Mouse (Mus musculus) heart, embryonic 16.5 days (tissue): ENCODE measurements around the gene Nipsnap3b. TPM values are rescaled to one million over a fixed set of nuclear protein-coding genes. Genes with fewer than 3 reads are reported as not detected.
A peak's percentile ranks its signal among the peaks of the same experiment; 100 is the strongest.

Experiments used
- ATAC-seq: fragments of 200-750 bp; cut with Nextera tagmentation; replicated peaks from 2 replicates; pipeline ENCODE4 v1.8.0; 2017; ENCODE audit warnings: moderate number of reproducible peaks; ENCODE audit not compliant: insufficient read depth, low FRiP score; ENCODE audit errors: extremely low read depth
- H3K27ac ChIP-seq: fragments of 300-500 bp; sonication (generic); 2 replicates; pipeline ENCODE4 v1.5.1; 2014; ENCODE audit warnings: mild to moderate bottlenecking, low read length, control low read depth, moderate library complexity
- H3K27me3 ChIP-seq: fragments of 300-500 bp; sonication (generic); 2 replicates; pipeline ENCODE4 v1.6.1; 2014; ENCODE audit warnings: low read length, mixed read lengths; ENCODE audit not compliant: control insufficient read depth, insufficient read depth
- H3K36me3 ChIP-seq: fragments of 300-500 bp; sonication (generic); 2 replicates; pipeline ENCODE4 v1.6.1; 2014; ENCODE audit not compliant: control insufficient read depth, insufficient read depth
- H3K4me1 ChIP-seq: fragments of 300-500 bp; sonication (generic); 2 replicates; pipeline ENCODE4 v1.6.1; 2014; ENCODE audit warnings: low read length, mixed read lengths; ENCODE audit not compliant: control insufficient read depth, insufficient read depth
- H3K4me2 ChIP-seq: fragments of 300-500 bp; sonication (generic); 2 replicates; pipeline ENCODE4 v1.6.1; 2014; ENCODE audit warnings: low read depth, mild to moderate bottlenecking, control low read depth, low read length
- H3K4me3 ChIP-seq: fragments of 300-500 bp; sonication (generic); 2 replicates; pipeline ENCODE4 v1.5.1; 2014; ENCODE audit warnings: mild to moderate bottlenecking, control low read depth, low read length
- H3K9ac ChIP-seq: fragments of 300-500 bp; sonication (generic); 2 replicates; pipeline ENCODE4 v1.6.1; 2014; ENCODE audit warnings: low read length, control low read depth
- H3K9me3 ChIP-seq: fragments of 300-500 bp; sonication (generic); replicated peaks from 2 replicates; pipeline ENCODE4 v1.6.1; 2016; ENCODE audit warnings: low read length; ENCODE audit not compliant: control insufficient read depth
- WGBS: fragments of 180-500 bp; shearing (Covaris S2); extraction: QIAGEN DNeasy Blood & Tissue Kit; methylation state at CpG from one replicate; pipeline ENCODE4 v1.1.7; 2014; 5-methylcytosine and 5-hydroxymethylcytosine counted together
- polyA plus RNA-seq: library from polyadenylated mRNA; unstranded; fragments of >200 nt; fragmentation: Nextera tagmentation; extraction: Ambion mirVana; gene quantifications from 2 replicates; pipeline ENCODE4 v1.2.1, GENCODE M21; 2015

Gene Nipsnap3b
- polyA plus RNA-seq = 54.8 and 62.6 TPM in 2 replicates

DNA sequence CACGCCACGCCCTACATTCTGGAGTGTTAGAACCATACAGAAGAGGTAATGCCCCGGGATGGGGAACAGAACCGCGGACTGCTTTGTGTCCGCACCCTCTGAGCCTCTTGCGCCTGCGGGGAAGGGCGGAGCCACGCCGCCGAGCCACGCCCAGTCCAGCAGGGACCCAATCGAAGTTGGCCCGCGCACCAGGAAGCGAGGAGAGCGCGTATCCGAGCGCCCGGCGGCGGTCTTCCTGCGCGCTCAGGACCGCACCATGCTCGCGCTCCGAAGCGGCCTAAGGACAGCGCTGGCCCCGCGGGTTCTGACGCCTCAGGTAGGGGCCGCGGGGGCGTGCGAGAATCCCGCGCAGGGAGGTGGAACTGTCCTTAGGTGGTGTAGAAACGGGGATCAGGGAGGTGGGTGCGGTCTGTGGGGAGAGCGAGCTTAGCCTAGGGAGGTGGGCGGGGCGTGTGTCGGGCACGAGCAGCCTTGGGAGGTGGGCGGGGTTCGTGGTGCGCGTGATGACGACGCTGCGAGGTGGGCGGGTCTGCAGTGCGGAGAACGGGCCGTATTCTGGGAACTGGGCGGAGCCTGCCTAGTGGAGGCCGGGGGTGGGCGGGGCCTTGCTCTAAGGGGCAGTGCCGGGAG lies at the start of gene Nipsnap3b:
Nipsnap3b (plus strand) TSS at position 149 of the 630 bp plus-strand sequence.
- WGBS = under 1% methylated on average over 63 of the region's 63 CpGs
- Histone ChIP-seq H3K36me3 (peaks cover 16% of the 10 kb centered on the region), H3K9ac (peak within 1 kb of the TSS; percentile 81), H3K27me3 (no peaks in the 10 kb centered on the region), H3K4me3 (peak within 1 kb of the TSS; percentile 75), H3K9me3 (peaks cover 2% of the 10 kb centered on the region), H3K4me2 (peak within 1 kb of the TSS; percentile 79), H3K27ac (peak within 1 kb of the TSS; percentile 79), H3K4me1 (peaks cover 6% of the 10 kb centered on the region; the same call in 1 of the 2 replicates)
- peak; percentile 97 for ATAC-seq

DNA sequence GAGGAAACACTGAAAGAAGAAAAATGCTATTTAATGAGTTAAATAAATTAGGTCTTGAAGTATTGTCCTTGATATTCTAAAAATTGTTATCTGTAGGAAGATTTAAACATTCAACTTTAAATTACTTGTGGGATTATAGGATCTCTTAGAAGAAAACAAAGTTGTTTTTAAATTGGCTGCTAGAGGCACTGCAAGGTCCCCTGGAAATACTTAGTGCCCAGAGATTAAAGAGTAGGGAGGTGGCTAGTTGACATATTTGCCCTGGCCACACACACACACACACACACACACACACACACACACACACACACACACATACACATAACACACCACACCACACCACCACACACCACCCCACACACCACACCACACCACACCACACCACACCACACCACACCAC lies 47.4 kb upstream of the Nipsnap3b start, which contains the start of gene Olfr270:
Olfr270 (plus strand) TSS at position 301 of the 400 bp plus-strand sequence.
- no peak for ATAC-seq
- H3K9ac ChIP-seq = no peak within 1 kb of the TSS
- no peaks in the 10 kb centered on the region for H3K36me3 ChIP-seq
- no peak within 1 kb of the TSS for H3K4me3 ChIP-seq
- no peak within 1 kb of the TSS for H3K27ac ChIP-seq
- no peaks in the 10 kb centered on the region for H3K4me1 ChIP-seq
- H3K9me3 ChIP-seq = no peaks in the 10 kb centered on the region
- no peaks in the 10 kb centered on the region for H3K27me3 ChIP-seq
- H3K4me2 ChIP-seq = no peak within 1 kb of the TSS

DNA sequence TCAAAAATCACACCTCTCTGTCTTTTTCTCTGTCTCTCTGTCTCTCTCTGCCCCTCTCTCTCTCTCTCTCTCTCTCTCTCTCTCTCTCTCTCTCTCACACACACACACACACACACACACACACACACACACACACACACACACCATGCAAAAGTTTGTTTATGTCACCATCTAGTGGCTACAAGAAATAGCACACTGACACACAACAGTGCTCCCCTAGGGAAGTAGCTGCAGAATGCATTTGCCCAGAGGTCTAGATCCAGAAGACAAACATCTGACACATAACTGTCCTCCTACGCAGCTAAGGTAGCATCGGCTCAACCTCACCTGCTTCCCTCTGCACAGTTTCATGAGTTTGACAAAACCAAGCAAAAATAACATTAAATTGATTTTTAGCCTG lies 26.5 kb upstream of the Nipsnap3b start:
- H3K36me3 ChIP-seq = no peaks in the 10 kb centered on the region
- no peak overlapping the region for H3K27ac ChIP-seq
- no peak overlapping the region for H3K9ac ChIP-seq
- H3K9me3 ChIP-seq = no peaks in the 10 kb centered on the region
- no peak for ATAC-seq
- no peaks in the 10 kb centered on the region for H3K4me1 ChIP-seq
- no peak overlapping the region for H3K4me3 ChIP-seq
- H3K4me2 ChIP-seq = no peak overlapping the region
- H3K27me3 ChIP-seq = no peaks in the 10 kb centered on the region; the same call in 1 of the 2 replicates
- 53% methylated on average over 2 of the region's 2 CpGs for WGBS

- no peaks in the 10 kb centered on the region for H3K4me1 ChIP-seq
- H3K27ac ChIP-seq = no peak overlapping the region
- no peak overlapping the region for H3K4me3 ChIP-seq
- ATAC-seq = no peak
- H3K9ac ChIP-seq = no peak overlapping the region
- H3K4me2 ChIP-seq = no peak overlapping the region
- H3K9me3 ChIP-seq = 0 out of 2 replicates have a peak, but pooled peaks cover 2% of the 10 kb centered on the region
- no peaks in the 10 kb centered on the region for H3K36me3 ChIP-seq
- WGBS = 78% methylated on average over 2 of the region's 2 CpGs
- no peaks in the 10 kb centered on the region; the same call in 1 of the 2 replicates for H3K27me3 ChIP-seq
Observed at GRCm38 (mm10) chr4:52986266-52986665, 25.4 kb upstream of the Nipsnap3b start.

GRCm38 (mm10) chr4:52989248-52989647 lies 22.4 kb upstream of the Nipsnap3b start, which contains the start of gene Nipsnap3a:
TSS of gene Nipsnap3a (plus strand) at chr4:52989272.
- H3K9ac ChIP-seq = no peak within 1 kb of the TSS
- H3K36me3 ChIP-seq = no peaks in the 10 kb centered on the region
- peak within 1 kb of the TSS; percentile 14 for H3K4me3 ChIP-seq
- H3K4me1 ChIP-seq = no peaks in the 10 kb centered on the region
- H3K9me3 ChIP-seq = 0 out of 2 replicates have a peak, but pooled peaks cover 2% of the 10 kb centered on the region
- no peak within 1 kb of the TSS for H3K27ac ChIP-seq
- H3K4me2 ChIP-seq = peak within 1 kb of the TSS; percentile 55
- 33% methylated on average over 12 of the region's 12 CpGs for WGBS
- H3K27me3 ChIP-seq = no peaks in the 10 kb centered on the region
- no peak for ATAC-seq

DNA sequence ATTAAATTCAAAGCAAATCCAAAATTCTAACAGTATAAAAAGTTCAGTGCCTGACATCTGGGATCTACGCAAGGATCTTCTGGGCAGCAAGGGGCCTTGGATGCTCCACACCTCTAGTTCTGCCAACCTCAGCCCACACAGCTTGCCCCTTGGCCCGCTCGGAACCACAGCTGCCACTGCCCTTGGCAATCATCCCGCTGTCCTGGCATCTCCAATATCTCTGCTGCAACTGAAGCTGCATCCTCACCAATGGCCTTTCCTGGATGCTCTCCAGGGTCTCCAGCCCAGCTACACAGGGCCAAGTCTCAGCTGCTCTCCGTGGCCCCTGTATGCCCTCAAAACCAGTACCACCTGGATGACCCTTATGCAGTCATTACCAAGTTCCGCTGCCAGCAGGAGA lies 12.2 kb upstream of the Nipsnap3b start:
- Histone ChIP-seq H3K27me3 (no peaks in the 10 kb centered on the region), H3K4me1 (no peaks in the 10 kb centered on the region), H3K36me3 (no peaks in the 10 kb centered on the region), H3K9ac (no peak overlapping the region), H3K27ac (no peak overlapping the region), H3K4me2 (no peak overlapping the region), H3K9me3 (no peaks in the 10 kb centered on the region), H3K4me3 (no peak overlapping the region)
- no peak for ATAC-seq
- WGBS = 89% methylated on average over 6 of the region's 6 CpGs

DNA sequence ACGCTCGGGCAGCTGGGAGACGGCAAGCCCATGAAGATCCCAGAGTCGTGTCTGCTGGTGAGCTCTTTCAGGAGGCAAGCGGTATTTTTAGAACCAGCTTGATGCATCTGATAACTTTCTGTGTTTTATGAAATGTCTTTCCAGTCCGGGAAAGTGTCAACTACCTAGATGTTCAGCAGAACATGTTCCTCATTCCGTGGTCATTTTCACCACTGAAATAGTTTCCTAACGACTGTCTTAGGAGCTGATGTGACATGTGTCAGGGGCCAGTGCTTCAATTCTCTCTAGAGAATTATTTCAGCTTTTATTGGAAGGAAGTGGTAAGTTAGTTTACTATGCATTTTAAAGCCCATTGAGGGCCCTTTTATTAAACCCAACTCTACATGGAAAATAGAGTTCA lies 11.5 kb upstream of the Nipsnap3b start:
- no peak overlapping the region for H3K27ac ChIP-seq
- no peaks in the 10 kb centered on the region for H3K9me3 ChIP-seq
- H3K9ac ChIP-seq = no peak overlapping the region
- H3K36me3 ChIP-seq = no peaks in the 10 kb centered on the region
- no peaks in the 10 kb centered on the region for H3K4me1 ChIP-seq
- no peak overlapping the region for H3K4me3 ChIP-seq
- no peak for ATAC-seq
- 36% methylated on average over 8 of the region's 8 CpGs for WGBS
- H3K4me2 ChIP-seq = peak overlapping the region; percentile 10; the same call in 1 of the 2 replicates
- H3K27me3 ChIP-seq = no peaks in the 10 kb centered on the region

- Histone ChIP-seq H3K27ac (no peak overlapping the region), H3K4me2 (no peak overlapping the region), H3K27me3 (no peaks in the 10 kb centered on the region), H3K4me1 (peaks cover 6% of the 10 kb centered on the region; the same call in 1 of the 2 replicates), H3K36me3 (no peaks in the 10 kb centered on the region), H3K9me3 (no peaks in the 10 kb centered on the region), H3K4me3 (no peak overlapping the region), H3K9ac (no peak overlapping the region)
- ATAC-seq = no peak
- WGBS = 57% methylated on average over 4 of the region's 4 CpGs
Observed at GRCm38 (mm10) chr4:53009183-53009582, 2.5 kb upstream of the Nipsnap3b start.

- Histone ChIP-seq H3K4me1 (peaks cover 6% of the 10 kb centered on the region; the same call in 1 of the 2 replicates), H3K36me3 (peaks cover 1% of the 10 kb centered on the region), H3K9me3 (no peaks in the 10 kb centered on the region), H3K4me2 (no peak overlapping the region), H3K9ac (no peak overlapping the region), H3K27ac (no peak overlapping the region), H3K27me3 (no peaks in the 10 kb centered on the region), H3K4me3 (no peak overlapping the region)
- ATAC-seq = no peak
- 86% methylated on average over 4 of the region's 4 CpGs for WGBS
Observed at GRCm38 (mm10) chr4:53009871-53010270, 1.8 kb upstream of the Nipsnap3b start.
